In the genomic region with DNA sequence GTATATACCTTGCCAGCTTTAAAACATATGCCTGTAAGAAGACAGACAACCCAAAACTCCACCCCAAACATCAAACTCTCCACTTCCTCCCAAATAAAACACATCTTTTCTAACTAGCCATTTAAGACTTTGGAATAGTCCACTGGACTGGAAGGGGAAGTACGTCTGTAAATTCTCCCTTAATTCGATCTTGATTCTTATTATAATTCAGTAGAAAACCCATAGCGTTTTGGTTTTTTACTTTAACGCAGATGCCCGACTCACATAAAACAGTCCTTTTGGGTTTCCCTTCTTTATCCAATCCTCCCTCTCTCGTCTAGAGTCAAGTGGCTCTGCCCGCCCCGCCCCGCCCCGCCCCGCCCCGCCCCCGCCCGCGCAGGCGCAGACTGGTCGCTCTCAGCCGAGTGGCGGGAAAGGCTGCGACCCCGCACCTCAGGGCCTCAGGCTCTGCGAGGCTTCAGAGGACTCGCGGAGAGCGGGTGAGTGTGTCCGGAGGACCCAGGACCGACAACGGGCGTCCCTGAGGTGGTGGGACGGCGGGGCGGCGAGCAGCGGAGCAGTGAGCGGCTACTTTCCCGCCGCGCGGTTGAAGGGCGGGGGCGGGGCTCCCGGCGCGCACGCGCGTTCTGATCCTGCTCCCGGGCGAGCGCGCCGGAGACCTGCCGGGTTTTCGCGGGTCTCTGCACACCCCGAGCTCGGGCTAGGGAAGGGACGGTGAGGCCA, we compare ENCODE assay signal across 8 mouse cellular contexts. TPM values are rescaled to one million over a fixed set of nuclear protein-coding genes. Genes with fewer than 3 reads are reported as not detected.
DNase-seq lines count a peak whose midpoint lies in the region; ATAC-seq and TF ChIP-seq lines count a peak whose summit lies in the region.

A gene (plus strand): TSS at position 369 of the 723 bp plus-strand sequence.

- peak; percentile 83 to 90 for DNase-seq in CD8-positive naive resting alpha-beta T cell, adult 2 months (ENCODE audit: low read depth in 2 of 2, low spot score in 2 of 2)
- DNase-seq in c-Kit-positive CD71-negative TER-119-negative erythroid progenitor cells, embryonic 14.5 days (ENCODE audit: low read depth): peak; percentile 70
- peak; percentile 85 for DNase-seq in forebrain, embryonic 10.5 days (ENCODE audit: extremely low spot score, low spot score)
- DNase-seq in kidney, postnatal 25 days: peak; percentile 87 to 92
- peak; percentile 64 to 69 (median 64) for DNase-seq in liver, embryonic 14.5 days (ENCODE audit: low read depth in 3 of 3, low spot score in 3 of 3)
- DNase-seq in neural tube, embryonic 10.5 days (ENCODE audit: extremely low spot score, low spot score): peak; percentile 94

- WGBS in forebrain, embryonic 10.5 days: under 1% methylated on average over 58 of the region's 58 CpGs
- under 1% methylated on average over 56 of the region's 58 CpGs for WGBS in heart, embryonic 16.5 days
- WGBS in liver, embryonic 14.5 days (ENCODE audit: insufficient replicate concordance): under 1% methylated on average over 57 of the region's 58 CpGs
- under 1% methylated on average over 48 of the region's 58 CpGs for WGBS in stomach, embryonic 15.5 days

- no peak for TF ChIP-seq CTCF in liver, embryonic 14.5 days (IDR thresholded peaks at IDR 0.05; ENCODE audit: low read depth)

- peak within 1 kb of the TSS; percentile 100 for H3K27ac ChIP-seq in forebrain, embryonic 10.5 days
- peak within 1 kb of the TSS; percentile 97 for H3K27ac ChIP-seq in heart, embryonic 16.5 days (ENCODE audit: low read length)
- H3K27ac ChIP-seq in liver, embryonic 14.5 days: peak within 1 kb of the TSS; percentile 94
- H3K27ac ChIP-seq in stomach, embryonic 15.5 days: peak within 1 kb of the TSS; percentile 96

- no peaks in the 10 kb centered on the region for H3K9me3 ChIP-seq in forebrain, embryonic 10.5 days
- H3K9me3 ChIP-seq in heart, embryonic 16.5 days (replicated peaks; ENCODE audit: control insufficient read depth, low read length): no peaks in the 10 kb centered on the region
- no peaks in the 10 kb centered on the region for H3K9me3 ChIP-seq in liver, embryonic 14.5 days (ENCODE audit: control insufficient read depth, low read length)
- no peaks in the 10 kb centered on the region for H3K9me3 ChIP-seq in stomach, embryonic 15.5 days

- ATAC-seq in heart, embryonic 16.5 days (replicated peaks; ENCODE audit: extremely low read depth, insufficient read depth, low FRiP score): peak; percentile 91
- ATAC-seq in liver, embryonic 14.5 days (ENCODE audit: insufficient read depth): peak; percentile 91
- ATAC-seq in stomach, embryonic 15.5 days (ENCODE audit: insufficient read depth, low FRiP score, low read depth): peak; percentile 91

- H3K4me2 ChIP-seq in heart, embryonic 16.5 days (ENCODE audit: low read depth, low read length): peak within 1 kb of the TSS; percentile 96
- H3K4me2 ChIP-seq in liver, embryonic 14.5 days (ENCODE audit: low read depth): peak within 1 kb of the TSS; percentile 98
- H3K4me2 ChIP-seq in stomach, embryonic 15.5 days: peak within 1 kb of the TSS; percentile 66

- peak; percentile 33; the same call in 1 of the 2 replicates for TF ChIP-seq EP300 in liver, embryonic 14.5 days (IDR thresholded peaks at IDR 0.05; ENCODE audit: low read depth)

- no peaks in the 10 kb centered on the region for H3K27me3 ChIP-seq in forebrain, embryonic 10.5 days (ENCODE audit: poor library complexity, severe bottlenecking)
- no peaks in the 10 kb centered on the region for H3K27me3 ChIP-seq in heart, embryonic 16.5 days (ENCODE audit: control insufficient read depth, insufficient read depth, low read length)
- H3K27me3 ChIP-seq in liver, embryonic 14.5 days (ENCODE audit: control insufficient read depth, insufficient read depth, low read length): no peaks in the 10 kb centered on the region
- no peaks in the 10 kb centered on the region for H3K27me3 ChIP-seq in stomach, embryonic 15.5 days (replicated peaks)

- H3K36me3 ChIP-seq in forebrain, embryonic 10.5 days (replicated peaks): peaks cover 23% of the 10 kb centered on the region
- no peaks in the 10 kb centered on the region for H3K36me3 ChIP-seq in heart, embryonic 16.5 days (ENCODE audit: control insufficient read depth, insufficient read depth)
- H3K36me3 ChIP-seq in liver, embryonic 14.5 days (replicated peaks; ENCODE audit: control insufficient read depth, insufficient read depth, low read depth): peaks cover 3% of the 10 kb centered on the region
- no peaks in the 10 kb centered on the region for H3K36me3 ChIP-seq in stomach, embryonic 15.5 days

- H3K4me3 ChIP-seq in forebrain, embryonic 10.5 days: peak within 1 kb of the TSS; percentile 87
- H3K4me3 ChIP-seq in heart, embryonic 16.5 days (ENCODE audit: low read length): peak within 1 kb of the TSS; percentile 86
- H3K4me3 ChIP-seq in liver, embryonic 14.5 days (ENCODE audit: insufficient read depth in 1 of 2, low read depth in 2 of 2, low read length in 2 of 2): peak within 1 kb of the TSS; percentile 92 to 100
- peak within 1 kb of the TSS; percentile 77 for H3K4me3 ChIP-seq in stomach, embryonic 15.5 days (replicated peaks)

- H3K4me1 ChIP-seq in forebrain, embryonic 10.5 days: peaks cover 51% of the 10 kb centered on the region
- H3K4me1 ChIP-seq in heart, embryonic 16.5 days (ENCODE audit: control insufficient read depth, insufficient read depth, low read length): peaks cover 16% of the 10 kb centered on the region
- peaks cover 4 to 18% of the 10 kb centered on the region in 2 experiments for H3K4me1 ChIP-seq in liver, embryonic 14.5 days (replicated peaks; ENCODE audit: control insufficient read depth in 2 of 2, insufficient read depth in 2 of 2, low read length in 1 of 2)
- peaks cover 7% of the 10 kb centered on the region for H3K4me1 ChIP-seq in stomach, embryonic 15.5 days

- peak within 1 kb of the TSS; percentile 91 for H3K9ac ChIP-seq in heart, embryonic 16.5 days (ENCODE audit: low read length)
- H3K9ac ChIP-seq in liver, embryonic 14.5 days (replicated peaks): peak within 1 kb of the TSS; percentile 98
- H3K9ac ChIP-seq in stomach, embryonic 15.5 days: peak within 1 kb of the TSS; percentile 75

RNA-seq across cellular contexts. Expression of the gene that starts here (rescaled TPM):
- polyA plus RNA-seq in forebrain, embryonic 10.5 days (2016; fragmentation: Nextera tagmentation; extraction: Ambion mirVana): 108 and 112 TPM in 2 replicates
- polyA plus RNA-seq in heart, embryonic 16.5 days (2015; fragmentation: Nextera tagmentation; extraction: Ambion mirVana): 29.6 and 30.4 TPM in 2 replicates
- polyA plus RNA-seq in liver, embryonic 14.5 days (2012; rRNA removed): 8.1 and 12.9 TPM in 2 replicates
- 23.3 and 23.4 TPM in 2 replicates for polyA plus RNA-seq in liver, embryonic 14.5 days (2014; fragmentation: Nextera tagmentation; extraction: Ambion mirVana)
- polyA plus RNA-seq in stomach, embryonic 15.5 days (2015; fragmentation: Nextera tagmentation; extraction: Ambion mirVana): 43.7 and 46.4 TPM in 2 replicates

Comparison
In these comparisons a context has a peak if more than half of its experiments do, and no peak if none do; other contexts are left out.
1. Peak in every context shown above with its lines: DNase-seq, ATAC-seq, H3K4me3 ChIP-seq and H3K27ac ChIP-seq.